Mouse (Mus musculus) mouse embryonic stem cell (cell line): ENCODE results near the gene Reg3d.
"Not testable (repeated sequence)": the region's sequence is repeated elsewhere in the genome, so short reads cannot be mapped to it uniquely, and the experiment has no call there.

Experiments used
- in situ Hi-C, 2 experiments: fragments of 300-500 bp; cut with MboI; formaldehyde crosslinking; loops; 1 replicate in 1 of 2; 3 replicates in 1 of 2; pipeline ENCODE4 v1.14.3; 2019 to 2020; ENCODE audit warnings: low sequenced_read_pairs in 2 of 2, low pct_unique_long_range_greater_than_20kb in 1 of 2, mixed read lengths in 1 of 2; ENCODE audit not compliant: unreplicated experiment in 1 of 2

Gene Reg3d

DNA sequence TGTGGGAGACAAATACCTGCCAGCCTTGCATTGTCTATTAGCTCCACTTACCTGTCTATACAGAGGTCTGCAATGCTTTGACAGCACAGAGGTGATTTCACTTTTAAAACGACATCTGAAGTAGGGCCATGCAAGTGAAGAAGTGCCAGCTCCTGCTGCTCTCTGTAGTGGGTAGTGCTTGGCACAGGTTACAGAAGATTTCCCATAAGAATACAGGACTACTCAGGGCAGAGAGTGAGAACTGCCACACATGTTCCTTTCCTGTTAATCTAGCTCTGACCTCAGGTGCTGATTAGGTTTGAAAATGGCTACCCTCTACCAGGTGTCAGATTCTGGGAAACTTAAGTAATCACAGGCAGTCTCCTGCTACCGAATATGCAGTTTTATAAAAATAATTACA, at the start of gene Reg3d:
Gene Reg3d (minus strand): TSS at position 101 of the 400 bp plus-strand sequence.
- in situ Hi-C loops, result no loop called here

DNA sequence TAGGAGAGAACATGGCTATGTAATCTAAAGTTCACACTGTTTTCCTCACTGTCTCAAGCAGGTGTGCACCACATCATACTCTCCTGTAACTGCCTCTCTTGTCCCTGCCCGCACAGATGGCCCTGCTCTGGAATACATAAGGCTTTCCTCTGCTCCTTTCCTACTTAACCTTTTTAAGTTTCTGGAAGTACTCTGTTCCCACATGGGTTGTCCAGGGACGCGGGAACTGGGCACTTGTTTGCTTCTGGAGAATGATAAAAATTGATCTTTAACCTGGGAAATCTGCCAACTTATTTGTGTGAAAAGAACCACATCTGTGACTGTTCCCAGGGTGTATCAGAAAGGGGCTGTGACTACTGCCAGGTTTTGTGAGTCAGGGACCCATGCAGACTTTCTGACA, 46.8 kb upstream of the Reg3d start:
- in situ Hi-C loops, result no loop called here

DNA sequence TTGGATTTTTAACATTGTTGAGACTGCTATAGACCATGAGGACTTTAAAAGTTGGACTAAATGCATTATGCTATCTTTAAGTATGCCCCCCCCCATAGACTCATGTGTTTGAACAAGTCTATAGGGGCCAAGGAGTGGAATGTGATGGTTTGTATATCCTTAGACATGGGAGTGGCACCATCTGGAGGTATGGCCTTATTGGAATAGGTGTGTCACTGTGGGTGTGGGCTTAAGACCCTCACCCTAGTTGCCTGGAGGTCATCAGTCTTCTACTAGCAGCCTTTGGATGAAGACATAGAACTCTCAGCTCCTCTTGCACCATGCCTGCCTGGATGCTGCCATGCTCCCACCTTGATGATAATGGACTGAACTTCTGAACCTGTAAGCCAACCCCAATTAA, 43.7 kb upstream of the Reg3d start, which contains the start of gene Reg1:
Gene Reg1 (plus strand): TSS at position 301 of the 400 bp plus-strand sequence.
- in situ Hi-C loops, result not testable (repeated sequence)

DNA sequence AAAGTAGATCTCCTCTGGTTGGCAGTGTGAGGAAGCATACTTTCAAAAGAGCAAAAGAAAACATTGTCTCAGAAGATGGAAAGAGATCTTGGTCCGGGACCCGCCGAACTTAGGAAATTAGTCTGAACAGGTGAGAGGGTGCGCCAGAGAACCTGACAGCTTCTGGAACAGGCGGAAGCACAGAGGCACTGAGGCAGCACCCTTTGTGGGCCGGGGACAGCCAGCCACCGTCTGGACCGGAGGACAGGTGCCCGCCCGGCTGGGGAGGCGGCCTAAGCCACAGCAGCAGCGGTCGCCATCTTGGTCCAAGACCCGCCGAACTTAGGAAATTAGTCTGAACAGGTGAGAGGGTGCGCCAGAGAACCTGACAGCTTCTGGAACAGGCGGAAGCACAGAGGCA, 16.7 kb upstream of the Reg3d start, which contains the start of gene Reg2:
Gene Reg2 (plus strand): TSS at position 301 of the 400 bp plus-strand sequence.
- in situ Hi-C loops, result not testable (repeated sequence)

DNA sequence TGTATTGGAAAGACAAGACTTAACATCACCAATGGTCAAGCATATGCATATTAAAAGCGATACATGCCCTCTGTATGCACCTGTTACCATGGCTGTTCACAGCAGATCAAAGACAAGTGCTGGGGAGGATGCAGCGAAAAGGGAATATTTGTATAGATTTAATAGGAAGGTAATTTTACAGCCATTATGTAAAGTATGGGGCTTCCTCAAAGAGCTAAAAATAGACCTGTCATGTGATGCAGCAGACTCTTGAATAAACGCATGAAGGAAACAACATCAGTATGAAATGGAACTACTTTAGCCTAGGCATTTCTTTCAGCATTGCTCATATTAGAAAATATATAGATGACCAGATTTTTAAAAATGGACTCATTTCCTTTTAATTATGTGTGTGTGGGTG, 6.9 kb upstream of the Reg3d start:
- in situ Hi-C loops, result no loop called here

DNA sequence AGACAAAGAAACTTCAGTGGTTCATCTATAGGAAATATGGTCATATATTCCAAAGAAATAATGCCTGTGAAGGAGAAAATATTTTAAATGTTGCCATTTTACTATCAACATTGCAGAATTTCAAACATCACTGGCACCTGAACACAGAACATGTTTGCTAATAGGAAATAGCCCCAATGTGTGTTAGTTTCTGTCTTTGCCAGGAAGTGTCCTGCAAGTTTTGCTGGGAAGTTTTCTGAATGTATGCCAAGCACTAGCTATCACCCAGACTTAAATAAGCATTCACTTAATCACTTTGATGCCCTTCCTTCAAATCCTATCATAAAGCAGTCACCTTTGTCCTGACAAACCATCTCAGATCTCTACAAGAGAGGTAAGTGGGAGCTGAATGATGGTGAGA, 1.7 kb upstream of the Reg3d start, which contains the start of gene Reg3a:
Gene Reg3a (plus strand): TSS at position 301 of the 400 bp plus-strand sequence.
- in situ Hi-C loops, result no loop called here

DNA sequence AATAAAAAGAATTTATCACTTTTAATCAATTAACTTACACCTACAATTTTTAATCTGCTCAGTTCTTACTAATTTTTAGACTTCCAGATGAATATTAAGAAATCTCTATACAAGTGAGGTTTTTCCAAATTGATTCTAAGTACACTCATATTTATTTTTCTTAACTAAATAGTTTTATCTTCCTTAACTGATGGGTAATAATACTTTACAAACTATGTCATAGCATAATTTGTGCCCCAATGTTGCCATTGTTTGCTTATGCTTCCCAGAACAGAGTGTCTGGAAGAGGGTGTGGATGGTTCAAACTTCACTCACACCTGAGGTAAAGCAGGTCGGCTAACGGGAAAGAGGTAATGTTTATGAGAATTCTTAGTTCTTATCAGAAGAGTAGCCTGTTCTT, 8.3 kb downstream of the Reg3d start, which contains the start of gene Reg3b:
Gene Reg3b (plus strand): TSS at position 301 of the 400 bp plus-strand sequence.
- in situ Hi-C loops, result no loop called here

DNA sequence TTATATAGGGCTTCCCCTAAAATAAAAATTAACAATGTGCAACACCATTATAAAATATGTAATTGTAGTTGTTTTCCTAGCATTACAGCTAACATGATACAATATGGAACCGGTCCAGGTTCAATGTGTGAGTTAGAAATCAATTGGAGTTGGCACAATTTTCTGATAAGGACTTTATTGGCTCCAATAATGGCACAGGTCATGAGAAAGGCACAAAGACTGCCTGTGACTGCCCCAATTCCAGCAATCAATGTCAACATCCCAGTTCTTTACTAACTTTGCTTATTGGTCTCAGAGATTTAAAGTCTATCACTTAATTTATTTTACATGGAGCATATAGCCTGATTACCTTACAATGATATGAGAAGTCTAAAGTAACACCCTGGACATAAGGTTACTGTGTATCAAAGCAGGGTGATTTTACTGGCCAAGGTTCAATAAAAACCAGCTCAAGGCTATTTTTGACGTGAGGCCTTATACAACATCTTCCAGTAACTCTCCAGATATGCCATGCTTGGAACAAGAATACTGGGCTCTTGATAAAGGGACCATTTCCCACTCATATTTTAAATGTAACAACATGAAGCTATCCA, 16.6 kb downstream of the Reg3d start:
- in situ Hi-C loops, result no loop called here

DNA sequence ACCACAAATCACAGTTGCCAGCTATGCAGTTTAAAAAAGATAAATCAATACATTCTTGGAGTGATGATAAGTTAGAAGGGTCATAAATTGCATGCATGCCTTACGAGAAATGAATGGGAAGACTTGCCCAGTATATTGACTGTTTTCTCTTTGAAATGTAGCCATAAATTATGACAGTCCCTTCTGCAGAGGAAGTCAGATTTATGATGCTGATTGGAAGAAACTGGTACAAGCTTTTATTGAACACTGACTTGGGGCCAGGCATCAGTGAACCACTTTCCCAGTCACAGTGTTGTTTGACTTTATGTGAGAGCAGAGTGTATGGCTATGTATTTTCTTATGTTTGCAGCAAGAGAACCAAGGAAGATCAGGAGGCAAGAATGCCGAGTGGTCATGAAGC, 37.0 kb downstream of the Reg3d start:
- in situ Hi-C loops, result loop anchor here in 1 of 2 experiments (25.0 kb wide), 1 partner anchor 171 kb away; no protein-coding TSS in a partner anchor

DNA sequence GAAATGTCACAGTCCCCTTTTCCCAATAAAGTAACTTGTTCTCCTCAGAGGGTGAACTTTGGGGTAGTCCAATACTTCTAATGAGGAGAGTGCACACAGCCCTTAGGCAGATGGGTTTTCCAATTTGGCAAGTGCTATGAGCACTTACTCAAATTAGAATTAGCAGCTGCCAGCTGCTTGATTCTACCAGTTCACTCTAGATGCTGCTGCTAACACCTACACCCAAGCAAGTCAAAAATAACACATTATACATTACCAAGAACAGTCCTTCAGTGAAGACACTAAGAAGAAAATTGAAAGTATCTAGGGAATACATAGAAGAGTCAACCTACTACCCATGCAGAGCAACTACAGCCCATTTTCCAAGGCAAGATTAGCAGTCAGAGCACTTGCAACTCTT, 38.4 kb downstream of the Reg3d start:
- in situ Hi-C loops, result loop anchor here in 1 of 2 experiments (25.0 kb wide), 1 partner anchor 172 kb away; no protein-coding TSS in a partner anchor

DNA sequence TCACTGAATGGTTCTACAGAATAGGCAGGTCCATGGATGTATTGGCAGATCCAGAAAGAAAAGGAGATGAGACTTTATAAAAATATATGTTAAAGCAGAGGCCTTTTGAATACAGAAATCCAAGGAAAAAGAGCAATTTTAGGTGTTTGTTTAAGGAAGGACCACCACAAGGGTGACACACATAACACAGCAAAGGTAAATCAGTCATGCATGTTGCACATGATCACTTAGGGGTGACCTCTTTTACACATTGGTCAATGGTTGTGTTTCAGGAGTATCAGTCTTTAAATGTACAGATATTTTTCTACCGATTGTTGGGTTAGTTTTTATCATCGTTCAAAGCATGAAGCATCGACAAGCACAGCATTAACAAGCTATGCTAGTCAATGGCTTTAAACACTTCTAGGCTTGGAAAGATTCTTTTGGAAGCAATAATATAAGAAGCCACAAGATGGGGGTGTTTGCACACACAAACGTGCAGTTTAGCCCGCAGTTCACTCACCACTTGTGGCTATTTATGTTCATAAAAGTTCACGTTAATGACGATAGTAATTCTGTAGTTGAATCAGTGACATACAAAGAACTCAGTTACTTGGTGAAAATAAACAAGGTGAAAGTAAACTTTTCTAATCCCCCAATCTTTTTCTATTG, 46.6 kb downstream of the Reg3d start:
- in situ Hi-C loops, result loop anchor here in 1 of 2 experiments (25.0 kb wide), 1 partner anchor 180 kb away; no protein-coding TSS in a partner anchor

DNA sequence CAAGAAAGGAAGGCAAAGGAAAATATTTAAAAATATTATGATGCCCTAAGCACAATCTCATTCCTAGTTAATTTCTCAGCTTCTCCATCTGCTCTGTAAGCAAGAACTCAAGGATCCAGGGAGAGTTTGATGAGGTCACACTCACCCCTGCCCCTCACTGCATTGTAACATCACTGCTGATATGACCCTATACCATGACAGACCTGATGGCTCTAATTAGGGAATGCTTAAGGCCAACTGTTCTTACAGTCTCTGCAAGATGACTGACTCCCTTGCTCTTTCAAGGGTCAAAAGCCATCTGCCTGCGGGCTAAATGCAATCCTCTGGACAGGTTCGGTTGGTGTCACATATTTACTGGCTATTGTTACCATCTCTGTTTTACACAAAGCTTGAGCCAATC, 49.5 kb downstream of the Reg3d start:
- in situ Hi-C loops, result loop anchor here in 1 of 2 experiments (25.0 kb wide), 1 partner anchor 183 kb away; no protein-coding TSS in a partner anchor

DNA sequence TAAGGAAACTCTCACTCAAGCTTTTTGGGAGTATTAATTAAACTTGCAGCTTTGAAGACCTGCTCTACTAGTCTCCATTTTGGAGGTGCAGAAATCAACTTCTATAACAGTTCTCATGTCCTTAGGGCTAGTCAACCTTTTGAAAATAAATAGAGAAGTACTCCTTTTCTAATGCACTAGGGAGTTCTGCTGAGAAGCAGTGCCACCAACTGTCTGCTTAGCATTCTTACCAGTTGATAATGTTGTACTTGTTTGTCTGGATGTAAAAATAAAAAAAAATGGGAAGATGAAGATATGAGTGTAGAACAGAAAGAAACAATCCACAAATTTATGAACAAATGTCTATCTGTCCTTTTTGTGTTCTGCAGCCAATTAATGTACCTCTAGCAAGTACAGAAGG, 50.9 kb downstream of the Reg3d start:
- in situ Hi-C loops, result loop anchor here in 1 of 2 experiments (25.0 kb wide), 1 partner anchor 185 kb away; no protein-coding TSS in a partner anchor
